Mouse (Mus musculus): ENCODE results near the gene Lrrc75b. TPM values are rescaled to one million over a fixed set of nuclear protein-coding genes. Genes with fewer than 3 reads are reported as not detected.
"Not testable (repeated sequence)": the region's sequence is repeated elsewhere in the genome, so short reads cannot be mapped to it uniquely, and the experiment has no call there.

The Lrrc75b gene
- polyA plus RNA-seq, 1 experiment from 2014 or later: not detected

DNA sequence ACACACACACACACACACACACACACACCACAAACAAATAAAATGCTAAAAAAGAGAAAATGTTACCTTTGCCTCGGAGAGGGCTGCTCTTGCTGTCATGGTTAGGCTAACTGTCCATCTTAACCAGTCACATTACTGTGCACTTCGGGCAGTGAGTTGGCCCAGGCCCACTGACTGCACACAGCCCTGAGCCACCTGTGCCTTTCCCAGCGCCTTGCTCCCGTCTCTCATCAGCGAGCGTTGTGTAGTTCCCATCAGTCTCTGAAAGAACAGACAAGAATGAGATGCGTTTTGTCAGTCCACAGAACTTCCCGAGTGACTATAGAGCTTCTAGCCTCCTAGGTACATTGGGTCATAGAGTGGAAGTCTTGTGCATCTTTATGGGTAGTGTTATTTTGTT, 25.9 kb downstream of the Lrrc75b start:
- Histone ChIP-seq H3K79me2 (ENCODE audit: inconsistent target) (peaks cover 27% of the 10 kb centered on the region; the same call in 1 of the 2 replicates), H3K36me3 (ENCODE audit: inconsistent target) (peaks cover 39% of the 10 kb centered on the region)
- WGBS (ENCODE audit: missing documents): 94% methylated on average over 8 of the region's 8 CpGs

DNA sequence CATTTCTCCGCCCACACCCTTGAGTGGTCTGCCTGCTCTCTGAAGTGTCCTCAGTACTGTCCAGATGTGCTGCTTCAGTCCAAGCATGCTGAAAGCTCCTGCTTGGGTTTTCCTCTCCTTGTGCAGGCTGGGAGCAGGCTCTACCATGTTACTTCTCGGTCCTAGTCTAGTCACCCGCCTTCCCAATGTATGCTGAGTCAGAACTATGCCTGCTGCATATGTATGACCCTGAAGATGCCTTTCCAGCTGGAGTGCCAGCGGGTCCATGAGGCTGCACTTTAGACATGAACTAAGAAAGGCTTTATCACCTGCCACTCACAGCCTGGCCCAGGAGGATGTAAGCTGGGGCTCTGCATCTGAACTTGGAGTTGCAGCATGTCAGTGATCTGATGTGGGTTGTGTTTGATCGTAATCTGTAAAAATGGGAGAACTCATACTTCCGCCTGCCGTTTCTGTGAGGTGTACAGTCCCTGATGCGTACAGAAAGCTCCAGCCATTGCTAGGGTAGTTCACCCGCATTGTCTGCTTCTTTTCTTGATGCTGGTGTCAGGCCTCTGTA, 28.5 kb downstream of the Lrrc75b start:
- H3K36me3 ChIP-seq (ENCODE audit: inconsistent target): peaks cover 39% of the 10 kb centered on the region
- WGBS (ENCODE audit: missing documents): 86% methylated on average over 9 of the region's 9 CpGs
- H3K27ac ChIP-seq: no peak overlapping the region

More for the DNA sequence above, 25.9 kb downstream of the Lrrc75b start:
- no peak overlapping the region for H3K4me3 ChIP-seq (ENCODE audit: inconsistent target)
- no peak overlapping the region for H3K27ac ChIP-seq

GRCm38 (mm10) chr10:75530322-75530721, 29.8 kb downstream of the Lrrc75b start:
- H3K4me3 ChIP-seq (ENCODE audit: inconsistent target): no peak overlapping the region
- peaks cover 32% of the 10 kb centered on the region for H3K36me3 ChIP-seq (ENCODE audit: inconsistent target)
- 100% methylated on average over 2 of the region's 2 CpGs for WGBS (ENCODE audit: missing documents)
- no peak overlapping the region for H3K27ac ChIP-seq
- peaks cover 66% of the 10 kb centered on the region for H3K79me2 ChIP-seq (ENCODE audit: inconsistent target)

More for the DNA sequence above, 28.5 kb downstream of the Lrrc75b start:
- Histone ChIP-seq H3K79me2 (ENCODE audit: inconsistent target) (peaks cover 53% of the 10 kb centered on the region), H3K4me3 (ENCODE audit: inconsistent target) (no peak overlapping the region)

- 94% methylated on average over 8 of the region's 9 CpGs for WGBS (ENCODE audit: missing documents)
These were observed 34.7 kb downstream of the Lrrc75b start for GRCm38 (mm10) chr10:75525450-75525849.

DNA sequence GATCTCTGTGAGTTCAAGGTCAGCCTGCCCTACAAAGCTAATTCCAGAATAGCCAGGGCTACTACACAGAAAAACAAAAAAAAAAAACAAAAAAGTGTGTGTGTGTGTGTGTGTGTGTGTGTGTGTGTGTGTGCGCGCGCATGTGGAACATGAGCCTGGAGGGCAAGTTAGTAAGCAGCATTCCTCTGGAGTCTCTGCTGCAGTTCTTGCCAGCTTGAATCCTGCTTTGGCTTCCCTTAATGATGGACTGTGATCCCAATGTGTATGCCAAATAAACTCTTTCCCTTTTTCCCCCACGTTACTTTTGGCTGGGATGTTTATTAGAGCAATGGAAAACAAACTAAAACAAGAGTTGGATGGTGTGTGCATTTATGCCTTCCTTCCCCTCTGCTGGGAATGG, 38.5 kb downstream of the Lrrc75b start:
- Histone ChIP-seq H3K36me3 (ENCODE audit: inconsistent target) (peaks cover 10% of the 10 kb centered on the region; the same call in 1 of the 2 replicates), H3K79me2 (ENCODE audit: inconsistent target) (peaks cover 91% of the 10 kb centered on the region), H3K27ac (no peak overlapping the region), H3K4me3 (ENCODE audit: inconsistent target) (no peak overlapping the region)
- WGBS (ENCODE audit: missing documents): 100% methylated on average over 1 of the region's 4 CpGs

More at GRCm38 (mm10) chr10:75525450-75525849, 34.7 kb downstream of the Lrrc75b start:
- peaks cover 10% of the 10 kb centered on the region; the same call in 1 of the 2 replicates for H3K36me3 ChIP-seq (ENCODE audit: inconsistent target)
- not testable (repeated sequence) for H3K4me3 ChIP-seq (ENCODE audit: inconsistent target); H3K27ac ChIP-seq
- peaks cover 100% of the 10 kb centered on the region for H3K79me2 ChIP-seq (ENCODE audit: inconsistent target)

GRCm38 (mm10) chr10:75520581-75520980, 39.5 kb downstream of the Lrrc75b start:
- 94% methylated on average over 5 of the region's 5 CpGs for WGBS (ENCODE audit: missing documents)
- Histone ChIP-seq H3K79me2 (ENCODE audit: inconsistent target) (peaks cover 91% of the 10 kb centered on the region), H3K4me3 (ENCODE audit: inconsistent target) (no peak overlapping the region), H3K27ac (no peak overlapping the region), H3K36me3 (ENCODE audit: inconsistent target) (peaks cover 10% of the 10 kb centered on the region; the same call in 1 of the 2 replicates)

GRCm38 (mm10) chr10:75517758-75518143, 42.4 kb downstream of the Lrrc75b start, which contains the start of gene Gucd1:
Gene Gucd1 (minus strand): TSS chr10:75517972.
- H3K27ac ChIP-seq: peak within 1 kb of the TSS; percentile 96
- WGBS (ENCODE audit: missing documents): 1% methylated on average over 20 of the region's 20 CpGs
- peaks cover 86% of the 10 kb centered on the region for H3K79me2 ChIP-seq (ENCODE audit: inconsistent target)
- H3K36me3 ChIP-seq (ENCODE audit: inconsistent target): no peaks in the 10 kb centered on the region
- H3K4me3 ChIP-seq (ENCODE audit: inconsistent target): peak within 1 kb of the TSS; percentile 100

- WGBS (ENCODE audit: missing documents): under 1% methylated on average over 44 of the region's 52 CpGs
- no peaks in the 10 kb centered on the region for H3K36me3 ChIP-seq (ENCODE audit: inconsistent target)
- peaks cover 81% of the 10 kb centered on the region for H3K79me2 ChIP-seq (ENCODE audit: inconsistent target)
- H3K27ac ChIP-seq: peak within 1 kb of the TSS; percentile 96
- H3K4me3 ChIP-seq (ENCODE audit: inconsistent target): peak within 1 kb of the TSS; percentile 100
These were observed 42.9 kb downstream of the Lrrc75b start, which contains the start of gene Snrpd3 for GRCm38 (mm10) chr10:75517073-75517757. Gene Snrpd3 (plus strand): TSS chr10:75517551.

DNA sequence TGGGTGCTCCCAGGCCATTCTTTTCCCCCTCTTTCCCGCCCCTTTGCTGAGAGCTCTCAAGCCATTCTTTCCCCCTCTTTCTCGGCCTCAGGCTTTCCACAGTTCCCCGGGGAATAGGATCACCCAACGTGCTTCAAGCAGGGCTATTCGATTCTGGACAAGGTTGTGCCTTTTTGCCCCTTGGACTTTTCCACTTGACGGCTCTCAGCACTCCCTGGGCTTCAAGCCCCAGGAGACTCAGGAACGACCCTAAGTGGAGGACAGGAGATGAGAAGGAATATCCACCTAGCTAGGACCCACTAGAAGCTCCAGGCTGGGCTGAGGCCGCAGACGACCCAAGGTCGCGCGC, 43.4 kb downstream of the Lrrc75b start:
- Histone ChIP-seq H3K4me3 (ENCODE audit: inconsistent target) (peak overlapping the region; percentile 64), H3K79me2 (ENCODE audit: inconsistent target) (peaks cover 76% of the 10 kb centered on the region), H3K27ac (peak overlapping the region; percentile 57), H3K36me3 (ENCODE audit: inconsistent target) (peaks cover 3% of the 10 kb centered on the region; the same call in 1 of the 2 replicates)
- WGBS (ENCODE audit: missing documents): 2% methylated on average over 12 of the region's 12 CpGs

DNA sequence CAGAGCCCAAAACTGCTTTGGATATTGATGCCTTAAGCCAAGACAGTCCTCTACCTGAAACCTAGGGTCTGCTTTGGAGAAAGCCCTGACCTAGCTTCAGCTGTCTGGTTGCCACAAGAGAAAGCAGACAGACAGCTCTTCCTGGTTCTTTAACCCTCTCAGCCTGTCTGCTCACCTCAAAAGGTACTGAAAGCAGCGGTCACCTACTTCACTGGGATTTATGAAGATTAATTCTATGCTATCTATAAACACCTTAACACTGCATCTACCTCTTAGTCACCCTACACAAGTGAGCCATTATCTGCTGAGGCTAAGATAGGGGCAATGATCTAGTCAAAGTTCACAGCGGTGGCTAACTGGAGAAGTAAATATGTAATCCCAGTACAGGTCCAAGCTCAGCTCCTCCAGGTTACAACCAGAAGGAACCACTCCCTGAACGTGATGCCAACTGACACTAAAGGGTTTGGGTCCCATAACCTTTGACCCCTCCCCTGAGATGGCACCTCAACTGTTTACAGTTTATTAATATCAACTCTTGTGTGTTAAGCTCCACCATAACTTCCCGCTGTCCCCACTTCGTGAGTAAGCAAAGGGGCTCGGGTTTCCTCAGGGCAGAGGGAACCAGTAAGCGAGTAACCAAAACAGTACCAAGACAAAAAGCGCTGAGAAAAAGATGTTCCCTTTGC, 43.9 kb downstream of the Lrrc75b start:
- WGBS (ENCODE audit: missing documents): 24% methylated on average over 8 of the region's 8 CpGs
- Histone ChIP-seq H3K36me3 (ENCODE audit: inconsistent target) (peaks cover 8% of the 10 kb centered on the region), H3K27ac (peak overlapping the region; percentile 57)

DNA sequence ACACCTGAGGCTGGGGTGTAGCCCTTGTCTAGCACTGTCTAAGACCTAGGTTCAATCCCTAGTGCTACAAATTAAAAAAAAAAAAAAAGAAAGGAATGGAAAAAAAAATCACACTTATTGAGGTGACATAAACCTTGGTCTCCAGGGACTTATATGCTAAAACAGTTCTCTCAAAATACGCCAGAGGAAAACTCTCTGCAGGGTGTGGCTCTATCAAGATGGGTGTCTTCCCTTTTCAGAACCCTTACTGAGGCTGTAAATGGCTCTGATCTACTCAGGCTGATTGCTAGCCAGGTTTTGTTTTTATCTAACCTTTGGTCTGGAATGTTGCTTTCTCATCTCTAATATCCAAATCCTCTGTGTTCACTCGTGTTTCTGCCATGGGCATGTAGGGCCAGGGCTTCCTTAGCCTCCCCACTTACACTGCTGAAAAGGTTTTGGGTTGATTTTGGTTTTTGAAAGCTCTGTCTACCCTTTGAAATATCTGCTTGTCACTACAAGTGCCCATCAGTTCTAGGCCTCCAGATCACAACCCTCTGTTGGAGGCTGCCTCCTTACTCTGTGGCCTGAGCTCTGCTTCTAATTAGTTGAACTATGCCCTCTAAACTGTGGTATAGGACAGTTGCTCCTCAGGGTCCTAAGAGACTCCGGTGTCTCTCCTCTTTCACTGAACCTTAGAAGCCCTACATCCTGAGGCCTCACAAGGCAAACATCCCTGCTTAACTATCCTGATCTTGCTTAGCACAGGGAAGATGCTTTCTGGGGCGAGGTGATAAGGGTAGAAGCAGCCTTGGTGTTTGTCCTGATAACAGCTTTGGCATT, 44.7 kb downstream of the Lrrc75b start:
- Histone ChIP-seq H3K79me2 (ENCODE audit: inconsistent target) (peaks cover 63% of the 10 kb centered on the region), H3K27ac (no peak overlapping the region), H3K36me3 (ENCODE audit: inconsistent target) (peaks cover 16% of the 10 kb centered on the region), H3K4me3 (ENCODE audit: inconsistent target) (no peak overlapping the region; the same call in 1 of the 2 replicates)
- 88% methylated on average over 4 of the region's 4 CpGs for WGBS (ENCODE audit: missing documents)

More for the DNA sequence above, 43.9 kb downstream of the Lrrc75b start:
- Histone ChIP-seq H3K79me2 (ENCODE audit: inconsistent target) (peaks cover 71% of the 10 kb centered on the region), H3K4me3 (ENCODE audit: inconsistent target) (peak overlapping the region; percentile 64)

DNA sequence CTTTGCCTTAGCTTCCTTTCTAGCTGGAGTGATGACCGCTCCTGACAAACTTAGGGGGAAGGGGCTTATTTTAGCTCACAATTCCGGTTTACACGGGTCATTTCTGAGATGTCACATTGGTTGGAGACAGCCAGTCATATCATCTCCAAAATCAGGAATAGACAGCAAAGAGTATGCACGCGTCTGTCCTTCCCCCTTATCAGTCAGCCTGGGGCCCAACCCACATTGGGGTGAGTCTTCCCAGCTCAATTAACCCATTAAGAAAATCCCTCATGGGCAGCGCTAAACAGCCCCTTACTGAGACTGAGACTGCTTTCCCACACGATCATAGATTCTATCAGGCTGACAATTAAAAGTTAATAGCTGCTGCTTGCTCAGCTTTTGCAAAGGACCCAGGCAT, 45.8 kb downstream of the Lrrc75b start:
- WGBS (ENCODE audit: missing documents): 91% methylated on average over 7 of the region's 7 CpGs
- no peak overlapping the region for H3K27ac ChIP-seq
- peaks cover 26% of the 10 kb centered on the region for H3K36me3 ChIP-seq (ENCODE audit: inconsistent target)
- H3K79me2 ChIP-seq (ENCODE audit: inconsistent target): peaks cover 52% of the 10 kb centered on the region
- H3K4me3 ChIP-seq (ENCODE audit: inconsistent target): no peak overlapping the region

DNA sequence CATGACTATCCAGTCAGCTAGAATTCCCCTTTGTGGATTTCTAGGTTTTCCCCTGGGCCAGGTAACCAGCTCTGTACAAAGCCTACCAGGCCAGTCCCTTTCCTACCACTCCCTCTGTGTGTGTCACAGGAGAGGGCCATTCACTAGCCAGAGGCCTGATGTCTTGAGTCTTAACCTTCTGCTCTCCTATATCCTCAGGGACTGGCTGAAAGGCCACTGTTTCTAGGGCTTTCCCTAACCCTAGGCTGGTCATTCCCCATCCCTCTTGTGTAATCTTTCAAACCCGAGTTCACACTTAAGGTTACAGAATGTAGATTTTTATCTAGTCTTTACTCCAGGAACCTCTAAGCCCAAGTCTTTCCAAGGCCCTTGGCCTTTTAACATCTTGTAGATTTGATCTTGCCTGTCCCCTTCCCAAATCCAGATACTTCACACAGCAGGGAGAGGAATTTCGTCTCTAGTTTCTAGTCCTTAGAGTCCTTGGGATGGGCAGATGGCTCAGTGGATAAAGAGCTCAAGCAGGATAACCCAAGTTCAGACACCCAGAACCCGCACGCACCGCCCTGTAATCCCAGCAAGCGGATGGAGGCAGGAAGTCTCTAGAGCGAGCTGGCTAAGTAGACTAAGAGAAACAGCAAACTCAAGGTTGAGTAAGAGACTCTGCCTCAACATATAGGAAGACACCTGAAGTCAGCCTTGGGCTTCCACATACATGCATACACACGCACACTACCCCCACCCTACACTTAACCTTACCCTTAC, 46.6 kb downstream of the Lrrc75b start:
- Histone ChIP-seq H3K4me3 (ENCODE audit: inconsistent target) (no peak overlapping the region), H3K27ac (no peak overlapping the region), H3K79me2 (ENCODE audit: inconsistent target) (peaks cover 44% of the 10 kb centered on the region), H3K36me3 (ENCODE audit: inconsistent target) (peaks cover 35% of the 10 kb centered on the region)
- WGBS (ENCODE audit: missing documents): 92% methylated on average over 8 of the region's 8 CpGs

All from macrophage (primary cell).